Mouse (Mus musculus) kidney, postnatal 10 days (tissue): ENCODE data around the gene Aff3.
A peak's percentile ranks its signal among the peaks of the same experiment; 100 is the strongest.

ENCODE experiments used
- DNase-seq: peaks from one replicate; pipeline ENCODE4 v3.0.0; 2021; ENCODE audit warnings: mixed read lengths

The Aff3 gene

GRCm38 (mm10) chr1:38487884-38488283 is 176.9 kb downstream of the Aff3 start:
- DNase-seq = no peak

- DNase-seq = no peak
Measured at GRCm38 (mm10) chr1:38483191-38483590, 181.6 kb downstream of the Aff3 start.

- DNase-seq = no peak
Measured at GRCm38 (mm10) chr1:38478246-38478743, 186.5 kb downstream of the Aff3 start.

- no peak for DNase-seq
Measured at GRCm38 (mm10) chr1:38470817-38471216, 193.9 kb downstream of the Aff3 start.

GRCm38 (mm10) chr1:38470166-38470565 is 194.6 kb downstream of the Aff3 start:
- no peak for DNase-seq

- no peak for DNase-seq
Measured at GRCm38 (mm10) chr1:38467305-38468083, 197.3 kb downstream of the Aff3 start.

GRCm38 (mm10) chr1:38456719-38457269 is 208.0 kb downstream of the Aff3 start:
- DNase-seq = no peak

GRCm38 (mm10) chr1:38454921-38455320 is 209.8 kb downstream of the Aff3 start:
- DNase-seq = no peak

- no peak for DNase-seq
Measured at GRCm38 (mm10) chr1:38451367-38451766, 213.4 kb downstream of the Aff3 start.

- no peak for DNase-seq
Measured at GRCm38 (mm10) chr1:38450677-38451076, 214.1 kb downstream of the Aff3 start.

GRCm38 (mm10) chr1:38449816-38450478 is 214.8 kb downstream of the Aff3 start:
- DNase-seq = no peak

GRCm38 (mm10) chr1:38448854-38449253 is 215.9 kb downstream of the Aff3 start:
- no peak for DNase-seq

- no peak for DNase-seq
Measured at GRCm38 (mm10) chr1:38447581-38447980, 217.2 kb downstream of the Aff3 start.

GRCm38 (mm10) chr1:38446152-38446820 is 218.5 kb downstream of the Aff3 start:
- no peak for DNase-seq

GRCm38 (mm10) chr1:38442887-38443286 is 221.9 kb downstream of the Aff3 start:
- no peak for DNase-seq

- DNase-seq = no peak
Measured at GRCm38 (mm10) chr1:38442479-38442878, 222.3 kb downstream of the Aff3 start.

GRCm38 (mm10) chr1:38441800-38442199 is 223.0 kb downstream of the Aff3 start:
- no peak for DNase-seq

- no peak for DNase-seq
Measured at GRCm38 (mm10) chr1:38440471-38440815, 224.3 kb downstream of the Aff3 start.

GRCm38 (mm10) chr1:38439751-38440470 is 224.8 kb downstream of the Aff3 start:
- peak; percentile 78 for DNase-seq

- no peak for DNase-seq
Measured at GRCm38 (mm10) chr1:38438447-38438846, 226.3 kb downstream of the Aff3 start.

- no peak for DNase-seq
Measured at GRCm38 (mm10) chr1:38437671-38438070, 227.1 kb downstream of the Aff3 start.

GRCm38 (mm10) chr1:38436471-38437340 is 228.0 kb downstream of the Aff3 start:
- no peak for DNase-seq
